Mouse (Mus musculus) liver, adult 2 months (tissue): ENCODE measurements at regions not wholly inside any gene's neighbourhood (a gene's known extent, or its start where the extent isn't known, plus 50 kb on each side); places are given as distances from the start of the nearest gene placed in this dataset.

Source experiments
- CTCF ChIP-seq: fragments of 200-500 bp; IDR thresholded peaks from 2 replicates; pipeline ENCODE4 v1.5.1; 2011; ENCODE audit warnings: low read depth, low read length, control low read depth
- POLR2A ChIP-seq: fragments of 200-500 bp; IDR thresholded peaks from 2 replicates; pipeline ENCODE4 v1.6.1; 2011; ENCODE audit warnings: low read length, control low read depth; ENCODE audit not compliant: insufficient read depth; ENCODE audit errors: extremely low read depth

DNA sequence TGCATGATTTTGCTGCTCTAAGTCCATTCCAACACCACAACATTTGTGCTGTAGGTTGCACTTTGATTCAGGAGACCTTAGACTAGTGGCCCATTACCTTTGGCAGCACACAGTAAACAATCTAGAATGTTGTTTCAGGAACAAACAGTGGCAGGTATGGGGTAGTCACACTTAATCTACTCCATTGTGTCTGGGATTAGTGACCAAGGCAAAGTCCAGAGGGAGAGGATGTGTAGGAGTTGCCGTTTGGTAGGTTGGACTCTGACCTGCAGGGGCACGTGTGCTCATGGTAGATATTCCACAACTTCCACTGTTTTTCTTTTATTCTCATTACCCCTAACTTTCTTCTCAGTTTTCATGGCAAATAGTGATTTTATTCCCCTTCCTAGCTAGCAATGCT, 62.1 kb upstream of the Amot start:
- TF ChIP-seq POLR2A (no peak), CTCF (no peak)
